Mouse (Mus musculus) lung, postnatal 0 days (tissue): ENCODE measurements around the gene Astn1.

Experiments used
- CTCF ChIP-seq: IDR thresholded peaks from 2 replicates; pipeline ENCODE4 v1.5.1; 2016; ENCODE audit warnings: antibody characterized with exemption, mild to moderate bottlenecking
- EP300 ChIP-seq: IDR thresholded peaks from 2 replicates; pipeline ENCODE4 v1.6.1; 2016; ENCODE audit warnings: antibody characterized with exemption, mild to moderate bottlenecking, control low read depth

GRCm38 (mm10) chr1:158512089-158512488 lies 150.0 kb downstream of the Astn1 start:
- TF ChIP-seq EP300 (no peak), CTCF (no peak)
